Mouse (Mus musculus) liver, adult 2 months (tissue): ENCODE measurements at regions not wholly inside any gene's neighbourhood (a gene's known extent, or its start where the extent isn't known, plus 50 kb on each side); places are given as distances from the start of the nearest gene placed in this dataset.

Source experiments
- DNase-seq: peaks from one replicate; pipeline ENCODE4 v3.0.0-alpha.2; 2011; ENCODE audit warnings: low read depth, low spot score; ENCODE audit errors: extremely low read depth
- H3K27ac ChIP-seq: fragments of 200-500 bp; replicated peaks from 2 replicates; pipeline ENCODE4 v1.5.1; 2012; ENCODE audit warnings: low read depth, mild to moderate bottlenecking, control low read depth, inconsistent platforms, low read length; ENCODE audit not compliant: insufficient read depth
- H3K27me3 ChIP-seq: fragments of 200-500 bp; 2 replicates; pipeline ENCODE4 v1.6.1; 2012; ENCODE audit warnings: mild to moderate bottlenecking, moderate library complexity, low read length, inconsistent platforms; ENCODE audit not compliant: control insufficient read depth, insufficient read depth
- H3K36me3 ChIP-seq: fragments of 200-500 bp; 2 replicates; pipeline ENCODE4 v1.6.1; 2012; ENCODE audit warnings: low read length, inconsistent platforms; ENCODE audit not compliant: control insufficient read depth, insufficient read depth
- H3K4me1 ChIP-seq: fragments of 200-500 bp; 2 replicates; pipeline ENCODE4 v1.6.1; 2011; ENCODE audit warnings: low read length; ENCODE audit not compliant: control insufficient read depth, insufficient read depth
- H3K4me3 ChIP-seq: fragments of 200-500 bp; 2 replicates; pipeline ENCODE4 v1.5.1; 2011; ENCODE audit warnings: low read depth, mild to moderate bottlenecking, control low read depth, low read length, moderate library complexity; ENCODE audit not compliant: insufficient read depth
- H3K79me2 ChIP-seq: fragments of 200-500 bp; 2 replicates; pipeline ENCODE4 v1.6.1; 2012; ENCODE audit warnings: inconsistent platforms, mild to moderate bottlenecking, low read length, moderate library complexity; ENCODE audit not compliant: control insufficient read depth, insufficient read depth
- H3K9ac ChIP-seq: fragments of 200-500 bp; 2 replicates; pipeline ENCODE4 v1.6.1; 2012; ENCODE audit warnings: low read depth, mild to moderate bottlenecking, control low read depth, inconsistent platforms, low read length
- CTCF ChIP-seq: fragments of 200-500 bp; IDR thresholded peaks from 2 replicates; pipeline ENCODE4 v1.5.1; 2011; ENCODE audit warnings: low read depth, low read length, control low read depth
- POLR2A ChIP-seq: fragments of 200-500 bp; IDR thresholded peaks from 2 replicates; pipeline ENCODE4 v1.6.1; 2011; ENCODE audit warnings: low read length, control low read depth; ENCODE audit not compliant: insufficient read depth; ENCODE audit errors: extremely low read depth
- WGBS: fragments of 180-500 bp; shearing (Covaris S2); methylation state at CpG from one replicate; pipeline ENCODE4 v1.1.7; 2018; 5-methylcytosine and 5-hydroxymethylcytosine counted together

- no peak for TF ChIP-seq POLR2A
- no peak for TF ChIP-seq CTCF
- Histone ChIP-seq H3K9ac (no peak overlapping the region), H3K36me3 (no peaks in the 10 kb centered on the region), H3K27me3 (no peaks in the 10 kb centered on the region), H3K27ac (no peak overlapping the region), H3K4me1 (no peaks in the 10 kb centered on the region), H3K79me2 (no peaks in the 10 kb centered on the region), H3K4me3 (no peak overlapping the region)
- 81% methylated on average over 24 of the region's 24 CpGs for WGBS
- DNase-seq: no peak
Measured at GRCm38 (mm10) chr5:138875180-138876076, 55.5 kb downstream of the Gm5294 start.

- no peaks in the 10 kb centered on the region for H3K27me3 ChIP-seq
- no peak overlapping the region for H3K9ac ChIP-seq
- WGBS: 83% methylated on average over 9 of the region's 9 CpGs
- no peaks in the 10 kb centered on the region for H3K36me3 ChIP-seq
- no peak for TF ChIP-seq CTCF
- no peak for TF ChIP-seq POLR2A
- H3K27ac ChIP-seq: no peak overlapping the region
- no peaks in the 10 kb centered on the region for H3K4me1 ChIP-seq
- no peak overlapping the region for H3K4me3 ChIP-seq
- DNase-seq: no peak
- H3K79me2 ChIP-seq: no peaks in the 10 kb centered on the region
Measured at GRCm38 (mm10) chr5:138881649-138882226, 61.9 kb downstream of the Gm5294 start.

GRCm38 (mm10) chr5:138883573-138883972 is 63.7 kb downstream of the Gm5294 start:
- Histone ChIP-seq H3K4me1 (no peaks in the 10 kb centered on the region), H3K27ac (no peak overlapping the region), H3K79me2 (no peaks in the 10 kb centered on the region), H3K27me3 (no peaks in the 10 kb centered on the region), H3K36me3 (no peaks in the 10 kb centered on the region), H3K4me3 (no peak overlapping the region), H3K9ac (no peak overlapping the region)
- 73% methylated on average over 9 of the region's 9 CpGs for WGBS
- no peak for TF ChIP-seq CTCF
- TF ChIP-seq POLR2A: no peak
- DNase-seq: no peak

GRCm38 (mm10) chr5:138885905-138886304 is 66.0 kb downstream of the Gm5294 start:
- TF ChIP-seq POLR2A (no peak), CTCF (no peak)
- 73% methylated on average over 3 of the region's 3 CpGs for WGBS
- H3K4me3 ChIP-seq: no peak overlapping the region
- no peak overlapping the region for H3K9ac ChIP-seq
- no peaks in the 10 kb centered on the region for H3K4me1 ChIP-seq
- no peaks in the 10 kb centered on the region for H3K36me3 ChIP-seq
- no peaks in the 10 kb centered on the region for H3K79me2 ChIP-seq
- no peak overlapping the region for H3K27ac ChIP-seq
- H3K27me3 ChIP-seq: no peaks in the 10 kb centered on the region
- DNase-seq: no peak

- Histone ChIP-seq H3K4me1 (no peaks in the 10 kb centered on the region), H3K4me3 (no peak overlapping the region), H3K9ac (no peak overlapping the region), H3K79me2 (no peaks in the 10 kb centered on the region), H3K27ac (no peak overlapping the region), H3K36me3 (no peaks in the 10 kb centered on the region), H3K27me3 (no peaks in the 10 kb centered on the region)
- WGBS: 77% methylated on average over 9 of the region's 9 CpGs
- TF ChIP-seq POLR2A (no peak), CTCF (no peak)
- no peak for DNase-seq
Measured at GRCm38 (mm10) chr5:138888749-138889148, 68.9 kb downstream of the Gm5294 start.

- no peak overlapping the region for H3K27ac ChIP-seq
- no peaks in the 10 kb centered on the region for H3K4me1 ChIP-seq
- DNase-seq: no peak
- TF ChIP-seq CTCF (no peak), POLR2A (no peak)
- 75% methylated on average over 5 of the region's 5 CpGs for WGBS
- H3K9ac ChIP-seq: no peak overlapping the region
- H3K27me3 ChIP-seq: no peaks in the 10 kb centered on the region
- H3K36me3 ChIP-seq: no peaks in the 10 kb centered on the region
- no peaks in the 10 kb centered on the region for H3K79me2 ChIP-seq
- no peak overlapping the region for H3K4me3 ChIP-seq
Measured at GRCm38 (mm10) chr5:138889760-138890159, 69.9 kb downstream of the Gm5294 start.
